Mouse (Mus musculus) gastrocnemius, postnatal 25 days (tissue): Measurements from ENCODE around the gene Setd5. TPM values are rescaled to one million over a fixed set of nuclear protein-coding genes. Genes with fewer than 3 reads are reported as not detected.

Experiments
- DNase-seq: peaks from one replicate; pipeline ENCODE4 v3.0.0; 2022
- total RNA-seq, 2 experiments: library from RNA; stranded (reverse); gene quantifications; 1 replicate in 1 of 2; 2 replicates in 1 of 2; pipeline ENCODE4 v1.2.3; 2021

Gene Setd5
- total RNA-seq, 2 experiments from 2014 or later = 23.0 to 26.0 TPM

DNA sequence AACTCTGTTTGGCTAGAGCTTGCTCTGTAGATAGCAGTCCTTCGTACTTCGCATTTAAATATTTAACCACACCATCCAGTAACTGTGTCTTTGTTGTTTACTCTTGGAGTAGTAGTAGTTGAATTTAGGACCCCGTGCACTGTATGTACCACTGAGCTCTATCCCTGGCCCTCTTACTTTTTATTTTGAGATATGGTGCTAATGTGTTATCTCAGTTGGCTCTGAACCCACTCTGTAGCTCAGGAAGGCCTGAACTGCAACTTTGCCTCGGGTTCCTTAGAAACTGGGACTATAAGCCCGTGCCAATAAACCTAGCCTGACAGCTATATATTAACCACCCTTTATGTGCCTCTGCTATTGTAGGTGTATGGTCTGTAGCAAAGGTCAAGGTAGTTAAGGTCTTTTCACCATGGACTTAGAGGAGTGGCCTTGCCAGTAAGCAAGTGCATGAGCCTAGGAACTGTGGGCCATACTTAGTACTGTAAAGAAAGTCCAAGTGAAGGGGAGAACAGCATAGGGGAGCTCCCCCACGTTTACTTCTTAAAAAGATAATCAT, 22.5 kb upstream of the Setd5 start:
- DNase-seq = no peak

DNA sequence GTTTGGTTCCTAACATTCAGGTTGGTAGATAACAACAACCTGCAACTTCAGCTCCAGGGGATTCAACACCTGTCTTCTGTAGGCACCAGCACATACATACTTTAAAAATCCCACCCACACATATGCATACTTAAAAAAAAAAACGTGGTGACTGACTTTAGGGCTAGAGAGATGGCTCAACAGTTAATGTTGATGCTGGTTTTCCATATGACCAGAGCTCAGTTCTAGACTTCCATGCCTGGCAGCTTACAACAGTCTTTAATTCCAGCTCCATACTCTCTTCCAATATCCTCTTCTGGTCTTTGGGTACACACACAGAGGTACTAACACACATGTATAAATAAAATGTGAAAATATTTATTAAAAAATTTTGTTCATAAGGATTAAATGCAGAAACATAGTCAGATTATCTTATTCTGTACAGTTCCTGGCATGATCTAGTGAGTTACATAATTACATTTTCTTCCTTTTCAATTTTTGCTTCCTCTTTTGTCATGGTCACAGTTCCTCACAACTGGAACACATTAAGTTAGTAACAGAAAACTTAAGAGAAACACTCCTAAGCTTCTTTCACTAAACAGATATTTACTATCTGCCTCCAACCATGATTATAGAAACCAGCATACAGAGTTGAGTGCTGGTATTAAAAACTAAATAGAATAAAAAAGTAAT, 16.1 kb upstream of the Setd5 start:
- no peak for DNase-seq

- no peak for DNase-seq
These were observed 14.9 kb upstream of the Setd5 start for GRCm38 (mm10) chr6:113062253-113062652.

DNA sequence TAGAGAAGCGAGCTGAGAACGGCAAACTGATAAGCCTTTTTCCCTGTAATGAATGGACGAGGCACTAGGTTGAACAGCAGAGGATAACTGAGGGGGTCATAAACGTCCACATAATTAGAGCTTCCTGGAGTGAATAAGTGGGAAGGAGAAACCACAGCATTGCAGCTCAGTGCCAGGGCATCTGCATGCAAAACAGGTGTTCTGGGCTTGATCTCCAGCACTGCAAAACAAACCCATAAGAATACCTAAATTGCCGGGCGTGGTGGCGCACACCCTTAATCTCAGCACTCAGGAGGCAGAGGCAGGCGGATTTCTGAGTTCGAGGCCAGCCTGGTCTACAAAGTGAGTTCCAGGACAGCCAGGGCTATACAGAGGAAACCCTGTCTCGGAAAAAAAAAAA, 13.8 kb upstream of the Setd5 start:
- no peak for DNase-seq

- DNase-seq = no peak
These were observed 12.0 kb upstream of the Setd5 start for GRCm38 (mm10) chr6:113065186-113065585.

DNA sequence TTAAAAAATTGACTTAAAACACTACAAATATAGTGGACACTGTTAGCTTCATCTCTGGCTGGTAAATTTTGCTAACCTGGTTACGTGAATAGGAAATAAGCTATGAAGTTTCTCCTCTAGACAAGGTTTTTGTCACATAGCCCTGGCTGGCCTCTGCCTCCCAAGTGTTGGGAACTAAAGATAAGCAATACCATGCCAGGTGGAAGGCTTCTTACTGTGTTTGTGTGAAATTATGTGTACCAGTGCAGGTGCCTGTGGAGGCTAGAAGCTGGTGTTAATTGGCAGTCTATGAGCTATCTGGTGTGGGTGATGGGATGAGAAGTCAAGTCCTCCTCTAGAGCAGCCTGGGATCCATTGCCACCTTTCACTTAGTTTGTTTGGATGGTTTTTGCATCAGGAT, 8.0 kb upstream of the Setd5 start:
- DNase-seq = no peak

GRCm38 (mm10) chr6:113075261-113075660, 1.9 kb upstream of the Setd5 start:
- no peak for DNase-seq

GRCm38 (mm10) chr6:113076012-113076685, 1.0 kb upstream of the Setd5 start:
- peak; percentile 99 for DNase-seq

GRCm38 (mm10) chr6:113077569-113078030, 435 bp downstream of the Setd5 start:
- no peak for DNase-seq

DNA sequence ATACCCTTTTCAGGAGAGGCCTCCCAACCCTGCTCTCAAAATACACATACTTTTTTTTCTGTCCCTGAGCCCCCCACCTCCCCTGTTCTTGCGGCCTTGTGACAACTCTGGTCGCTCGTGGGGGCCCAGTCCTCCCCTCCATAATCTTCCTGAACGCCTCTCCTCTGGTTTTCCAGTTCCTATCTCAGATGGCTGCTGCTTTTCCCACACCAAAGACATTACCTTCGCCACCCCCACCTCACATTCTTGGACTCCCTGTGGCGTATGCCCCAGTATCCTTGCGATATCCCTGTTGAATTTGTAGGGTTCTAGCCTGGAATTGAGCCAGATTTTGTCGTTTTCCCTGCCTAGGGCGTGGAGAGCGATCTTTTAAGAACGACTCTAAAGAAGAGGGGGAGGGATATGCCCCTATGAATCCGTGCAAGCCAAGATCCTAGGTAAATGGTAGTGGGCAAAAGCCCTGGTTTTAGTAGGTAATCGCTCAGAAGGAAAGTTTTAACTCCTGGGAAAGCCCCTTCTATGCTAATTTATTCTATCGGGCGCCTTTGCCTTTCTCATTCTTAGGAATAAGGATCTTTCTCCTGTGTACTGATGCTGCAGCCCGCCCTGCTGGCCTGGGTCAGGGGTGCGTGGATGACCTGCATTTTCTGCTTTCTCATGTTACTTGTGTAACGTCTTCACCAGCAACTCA, 1.0 kb downstream of the Setd5 start:
- DNase-seq = peak; percentile 21

GRCm38 (mm10) chr6:113079492-113079891, 2.3 kb downstream of the Setd5 start:
- DNase-seq = peak; percentile 59

GRCm38 (mm10) chr6:113082229-113082628, 5.1 kb downstream of the Setd5 start:
- DNase-seq = no peak

GRCm38 (mm10) chr6:113084590-113084989, 7.4 kb downstream of the Setd5 start:
- no peak for DNase-seq

GRCm38 (mm10) chr6:113093206-113093605, 16.0 kb downstream of the Setd5 start:
- DNase-seq = no peak

DNA sequence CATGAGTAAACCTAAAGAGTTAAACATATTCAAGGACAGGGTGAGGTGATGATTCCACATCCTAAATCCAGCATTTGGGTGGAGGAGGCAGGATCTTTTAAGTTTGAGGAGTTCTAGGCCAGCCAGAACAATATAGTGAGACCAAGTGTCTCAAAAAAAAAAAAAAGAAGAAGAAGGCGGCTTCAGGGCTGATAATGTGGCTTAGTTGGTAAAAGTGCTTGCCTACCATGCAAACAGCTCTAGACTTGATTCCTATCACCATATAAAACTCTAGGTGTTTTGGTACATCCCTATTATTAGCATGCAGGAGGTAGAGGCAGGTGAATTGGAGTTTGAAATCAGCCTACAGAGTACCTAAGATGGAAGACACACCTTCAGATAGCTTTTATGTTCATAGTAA, 18.4 kb downstream of the Setd5 start:
- DNase-seq = no peak

DNA sequence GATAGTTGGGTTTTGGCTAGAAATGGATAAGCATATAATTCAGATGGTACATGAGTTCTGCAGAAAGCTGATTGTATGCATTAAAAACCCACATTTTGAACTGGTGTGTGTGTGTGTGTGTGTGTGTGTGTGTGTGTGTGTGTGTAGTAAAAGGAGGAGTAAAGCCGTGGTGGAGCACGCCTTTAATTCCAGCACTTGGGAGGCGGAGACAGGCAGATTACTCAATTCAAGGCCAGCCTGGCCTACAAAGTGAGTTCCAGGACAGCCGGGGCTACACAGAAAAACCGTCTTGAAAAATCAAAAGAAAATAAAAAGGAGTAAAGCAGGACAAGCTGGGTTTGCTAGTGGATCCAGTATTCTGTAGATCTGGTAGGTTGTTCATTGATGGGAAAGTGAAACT, 20.5 kb downstream of the Setd5 start:
- no peak for DNase-seq

DNA sequence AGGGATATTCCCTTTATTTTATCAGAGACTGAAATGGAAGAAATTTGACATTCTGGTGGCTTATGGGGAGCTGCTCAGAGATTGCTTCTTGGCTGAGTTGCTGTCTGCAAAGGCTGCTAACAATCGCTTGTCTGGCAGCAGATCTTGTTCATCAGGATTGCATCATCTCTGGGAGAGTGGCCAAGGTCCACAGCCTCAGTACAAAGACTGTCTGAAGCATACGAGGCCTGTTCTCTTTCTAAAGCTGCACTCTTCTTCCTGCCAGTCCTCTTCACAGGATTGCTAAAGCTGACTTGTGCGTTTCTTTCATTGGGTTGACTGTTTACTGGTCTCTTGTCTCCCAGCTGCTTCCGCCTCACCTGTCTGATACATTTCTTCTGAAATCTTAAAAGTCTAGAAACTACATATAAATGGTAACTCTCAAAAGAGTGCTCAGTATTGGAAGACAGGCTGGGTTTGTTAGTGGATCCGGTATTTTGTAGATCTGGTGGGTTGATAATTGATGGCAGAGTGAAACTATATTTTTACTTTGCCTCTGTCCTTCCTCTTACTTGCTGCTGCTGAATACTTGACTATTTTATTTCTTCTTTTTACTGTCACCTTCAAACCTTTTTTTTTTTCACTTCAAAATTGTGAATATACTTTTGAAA, 22.6 kb downstream of the Setd5 start:
- peak; percentile 88 for DNase-seq

- DNase-seq = no peak
These were observed 25.4 kb downstream of the Setd5 start for GRCm38 (mm10) chr6:113102541-113102940.

- no peak for DNase-seq
These were observed 26.6 kb downstream of the Setd5 start for GRCm38 (mm10) chr6:113103765-113104164.

- DNase-seq = no peak
These were observed 32.2 kb downstream of the Setd5 start for GRCm38 (mm10) chr6:113109378-113109777.

DNA sequence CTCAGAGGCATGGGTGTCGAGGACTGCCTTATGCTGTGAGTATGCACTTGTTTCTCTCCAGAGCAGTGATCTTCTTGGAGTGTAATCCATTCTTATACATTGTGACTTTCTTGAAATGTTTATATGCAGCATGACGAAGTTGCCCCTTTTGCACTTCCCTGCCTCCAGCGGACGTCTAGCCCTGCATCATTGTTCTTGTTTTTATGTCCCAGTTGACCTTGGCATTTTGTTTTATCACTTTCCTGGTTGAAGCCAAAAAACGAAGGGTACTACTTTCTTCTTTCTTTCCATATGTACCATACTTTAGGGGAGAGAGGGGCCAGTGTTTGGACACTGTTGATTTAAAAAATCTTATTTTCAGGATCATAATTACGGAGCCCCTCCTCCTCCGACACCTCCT, 32.8 kb downstream of the Setd5 start:
- DNase-seq = no peak

GRCm38 (mm10) chr6:113120806-113121205, 43.6 kb downstream of the Setd5 start:
- DNase-seq = no peak
